Mouse (Mus musculus) CD4-positive naive resting alpha-beta T cell, adult 76 days (primary cell): ENCODE data around the gene Ubqln1. TPM values are rescaled to one million over a fixed set of nuclear protein-coding genes. Genes with fewer than 3 reads are reported as not detected.

Experiments used
- total RNA-seq: library from RNA; stranded (reverse); gene quantifications from one replicate; pipeline ENCODE4 v1.2.4, GENCODE M21; 2023

Ubqln1 gene
- 96.8 TPM for total RNA-seq

GRCm38 (mm10) chr13:58215592-58216341, at the start of gene Ubqln1:
Gene Ubqln1, minus strand, starts transcription at chr13:58215653.

GRCm38 (mm10) chr13:58157447-58158098, 57.9 kb downstream of the Ubqln1 start, which contains the start of gene Idnk:
Gene Idnk, plus strand, starts transcription at chr13:58157649.

GRCm38 (mm10) chr13:58128396-58128767, 87.1 kb downstream of the Ubqln1 start, which contains the start of gene Hnrnpa0:
Gene Hnrnpa0, minus strand, starts transcription at chr13:58128556.

Other genes with a start within 250 kb of the Ubqln1 start
- 11.4 TPM for gene Klhl3, start 102.1 kb downstream of the Ubqln1 start, total RNA-seq
- 172 TPM for gene Hnrnpa0, start 87.1 kb downstream of the Ubqln1 start, total RNA-seq
- 96.7 TPM for gene Idnk, start 58.0 kb downstream of the Ubqln1 start, total RNA-seq
- gene Gkap1, start 60.0 kb upstream of the Ubqln1 start, total RNA-seq: 1.1 TPM
- gene Kif27, start 143.5 kb upstream of the Ubqln1 start, total RNA-seq: 0.15 TPM
- gene 2210016F16Rik, start 169.6 kb upstream of the Ubqln1 start, total RNA-seq: 16.6 TPM
- gene Rmi1, start 186.6 kb upstream of the Ubqln1 start, total RNA-seq: 37.5 TPM
- 1,165 TPM for gene Hnrnpk, start 187.7 kb upstream of the Ubqln1 start, total RNA-seq